Mouse (Mus musculus) left cerebral cortex, adult 11 months (tissue): ENCODE measurements around the gene Slpi.
A peak's percentile ranks its signal among the peaks of the same experiment; 100 is the strongest.

Experiments
- DNase-seq: peaks from one replicate; pipeline ENCODE4 v3.0.0; 2022; ENCODE audit warnings: low spot score

Gene Slpi

DNA sequence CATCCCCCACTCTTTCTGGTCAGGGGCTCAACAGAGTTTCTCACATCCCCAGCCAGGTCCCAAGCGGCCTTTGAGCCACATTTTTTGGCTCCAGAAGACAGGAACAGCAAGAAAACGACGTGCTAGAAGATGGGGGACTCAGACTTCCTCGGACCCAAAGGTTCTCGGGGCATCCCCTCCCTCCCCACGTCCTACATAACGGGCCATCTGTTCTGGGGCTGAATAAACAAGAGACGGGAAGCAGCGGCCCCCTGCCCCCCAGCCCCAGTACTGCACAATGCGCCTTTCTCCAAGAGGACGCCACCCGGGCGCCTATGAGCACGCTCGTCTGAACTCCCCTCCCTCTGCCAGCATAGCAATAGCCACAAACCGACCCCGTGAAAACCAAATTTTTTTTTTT is at the start of gene Slpi:
Gene Slpi, minus strand, starts transcription at position 76 of the 400 bp plus-strand sequence.
- peak; percentile 35 for DNase-seq

DNA sequence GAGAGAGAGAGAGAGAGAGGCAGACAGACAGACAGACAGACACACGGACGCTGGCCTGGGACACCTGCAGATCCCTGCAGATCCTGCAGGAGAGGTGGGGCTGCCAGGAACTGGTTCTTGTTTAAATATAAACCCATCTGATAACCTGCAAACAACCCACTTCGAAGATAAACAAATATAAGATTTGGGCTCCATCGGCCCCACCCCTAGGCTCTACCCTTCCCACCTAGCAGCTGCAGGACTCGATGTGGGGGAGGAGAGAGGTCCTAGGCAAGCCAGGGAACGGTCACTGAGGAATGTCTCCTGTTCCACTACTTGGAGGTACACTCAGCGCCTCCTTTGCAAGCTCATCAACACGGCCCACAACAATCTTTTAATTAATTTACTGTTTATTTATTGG is 49.4 kb upstream of the Slpi start:
- no peak for DNase-seq

DNA sequence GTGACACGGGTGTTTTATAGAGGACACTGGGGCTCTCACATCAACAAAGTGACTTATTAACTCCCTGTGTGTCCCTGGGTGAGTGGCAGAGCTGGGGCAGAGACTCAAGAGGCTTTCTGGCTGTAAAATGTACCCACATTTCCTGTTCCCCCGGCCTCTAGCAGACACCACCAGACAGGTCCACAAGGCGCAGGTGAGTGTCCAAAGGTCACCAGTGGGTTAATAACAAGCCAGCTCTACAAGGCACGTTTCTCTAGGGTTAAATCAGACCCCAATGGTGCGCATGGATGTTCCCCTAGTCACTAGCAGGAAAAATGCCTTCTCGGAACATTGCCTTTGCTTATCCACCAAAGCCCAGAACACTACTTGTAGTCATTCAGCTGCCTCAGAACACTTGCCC is 48.8 kb upstream of the Slpi start:
- no peak for DNase-seq

DNA sequence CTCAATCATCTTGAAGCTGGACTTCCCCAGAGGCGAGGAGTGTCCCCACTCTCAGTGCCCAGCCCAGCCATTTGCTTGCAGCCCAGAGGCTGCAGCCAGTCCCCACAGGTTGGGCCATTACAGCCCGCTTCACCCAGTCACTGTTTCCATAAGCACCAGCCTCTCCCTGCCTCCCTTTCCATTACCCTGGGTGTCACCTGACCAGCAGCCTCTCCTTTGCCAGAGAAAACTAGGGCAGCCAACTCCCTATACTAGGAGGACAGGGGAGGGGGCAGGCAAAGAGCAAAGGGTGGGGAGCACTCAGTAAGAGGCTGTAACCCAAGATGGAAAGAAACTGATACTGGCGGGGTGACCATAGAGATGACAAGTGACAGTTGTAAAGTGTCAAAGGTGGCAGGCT is 48.1 kb upstream of the Slpi start:
- no peak for DNase-seq

DNA sequence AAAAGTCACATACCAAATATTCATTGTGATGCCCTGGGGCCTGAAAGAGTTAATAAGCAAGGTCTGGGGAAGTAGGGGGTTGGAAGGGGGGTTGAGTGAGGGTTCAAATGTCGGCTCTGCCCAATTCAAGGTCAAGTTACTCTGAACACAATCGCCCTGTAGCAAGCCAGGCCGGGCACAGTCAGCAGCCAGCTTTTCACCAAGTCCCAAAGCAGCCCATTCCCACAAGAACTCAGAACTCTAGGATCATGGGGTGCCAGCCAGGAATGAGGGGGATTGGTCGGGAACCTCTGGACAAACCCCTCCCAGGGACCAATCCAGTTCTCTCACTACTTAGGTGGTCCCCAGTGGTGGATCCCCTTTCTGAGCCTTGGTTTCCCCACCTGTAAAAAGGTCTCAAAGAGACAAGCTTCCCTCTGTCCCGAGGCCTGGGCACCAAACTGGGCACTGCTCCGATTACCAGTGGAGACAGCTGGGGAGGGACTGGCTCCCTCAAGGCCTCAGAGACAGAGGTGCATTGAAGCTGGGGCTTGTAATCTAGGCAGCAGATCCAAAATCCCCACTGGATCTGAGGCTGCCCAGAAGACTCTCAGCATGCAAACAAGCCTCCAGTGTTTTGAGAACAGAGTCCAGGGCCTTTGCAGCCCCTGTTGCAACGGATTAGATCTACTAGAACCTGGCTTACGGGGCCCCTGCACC is 47.5 kb upstream of the Slpi start:
- no peak for DNase-seq

DNA sequence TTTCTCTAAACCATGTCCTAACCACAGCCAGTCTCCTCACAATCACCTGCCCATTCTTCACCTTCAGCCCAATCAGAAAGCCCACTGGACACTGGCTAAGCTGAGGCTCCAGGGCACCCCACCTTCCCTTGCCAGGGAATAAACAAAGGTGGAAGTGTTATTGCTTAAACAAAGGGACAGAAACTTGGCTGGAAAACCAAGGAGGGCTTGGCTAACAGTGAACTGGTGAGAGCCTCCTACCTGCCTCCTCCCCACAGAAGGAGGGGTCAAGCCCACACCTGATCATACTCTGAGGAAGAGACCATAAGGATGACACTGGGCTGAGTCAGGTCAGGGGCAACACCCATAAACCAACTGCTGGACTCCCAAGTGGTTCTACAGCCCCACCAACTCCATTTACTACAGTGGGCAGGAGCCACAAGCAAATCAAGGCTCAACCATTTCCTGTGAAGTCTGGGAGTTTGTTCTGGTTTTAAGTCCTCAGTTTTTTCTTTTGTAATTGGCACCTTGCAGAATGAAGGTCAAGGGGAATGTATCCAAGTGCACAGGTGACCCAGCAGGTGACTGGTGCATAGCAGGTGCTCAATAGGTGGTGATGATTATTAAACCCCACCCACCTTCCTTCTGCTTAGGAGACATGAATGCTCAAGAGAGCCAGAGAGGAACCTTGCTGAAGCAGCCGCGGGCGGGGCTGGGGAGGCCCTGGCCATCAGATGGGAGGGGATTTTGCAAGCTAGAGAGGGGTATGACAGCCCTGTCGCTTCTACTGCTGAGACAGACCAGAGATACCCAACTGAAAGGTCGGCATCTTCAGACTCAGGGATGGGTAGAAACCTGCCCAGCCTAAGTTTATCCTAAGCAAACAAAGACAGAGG is 46.6 kb upstream of the Slpi start:
- DNase-seq: no peak

DNA sequence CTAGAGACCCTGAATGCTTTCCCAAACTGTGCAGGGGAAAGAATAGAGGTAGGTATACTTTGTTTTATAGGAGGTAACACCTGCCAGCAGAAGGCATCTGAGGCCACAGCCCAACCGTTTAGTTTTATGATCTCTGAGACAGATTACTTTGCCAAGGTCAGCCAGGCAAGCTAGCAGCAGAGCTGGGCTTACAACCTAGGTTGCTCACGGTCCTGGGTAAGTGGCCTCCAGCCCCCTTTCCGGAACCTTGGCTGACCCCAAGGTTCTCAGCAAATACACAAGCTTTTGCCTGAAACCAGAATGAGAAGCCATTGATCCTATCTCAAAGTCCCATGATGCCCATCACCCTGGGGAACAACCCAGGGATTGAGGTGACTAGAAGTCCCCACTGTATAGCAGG is 45.8 kb upstream of the Slpi start:
- no peak for DNase-seq

DNA sequence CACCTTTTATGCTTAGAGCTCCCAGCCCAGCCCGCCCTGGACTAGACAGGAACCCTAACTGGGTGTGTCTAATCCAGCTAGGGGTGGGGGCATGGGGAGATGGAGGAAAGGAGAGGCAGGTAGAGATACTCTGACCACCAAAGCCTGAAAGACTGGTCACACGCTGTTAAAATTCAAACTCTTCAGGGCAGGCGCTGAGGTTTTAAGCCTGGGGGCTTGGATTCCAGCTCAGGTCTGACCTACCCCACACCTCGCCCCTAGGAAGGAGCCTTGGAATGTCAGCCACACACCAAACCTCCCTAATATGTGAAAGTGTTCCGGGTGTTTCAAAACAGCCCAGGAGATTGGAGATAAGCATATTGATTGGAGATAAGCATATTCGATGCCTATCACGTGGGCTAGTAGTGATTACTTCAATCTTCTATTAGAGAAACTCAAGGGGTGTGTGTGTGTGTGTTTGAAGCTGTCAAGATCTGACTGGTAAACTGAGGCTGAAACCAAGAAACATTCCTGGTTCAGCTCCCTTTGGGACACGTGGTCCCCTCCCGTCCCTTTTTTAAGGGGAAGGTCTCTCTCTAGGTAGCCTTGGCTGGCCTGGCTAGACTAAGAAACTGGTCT is 44.5 kb upstream of the Slpi start:
- no peak for DNase-seq

DNA sequence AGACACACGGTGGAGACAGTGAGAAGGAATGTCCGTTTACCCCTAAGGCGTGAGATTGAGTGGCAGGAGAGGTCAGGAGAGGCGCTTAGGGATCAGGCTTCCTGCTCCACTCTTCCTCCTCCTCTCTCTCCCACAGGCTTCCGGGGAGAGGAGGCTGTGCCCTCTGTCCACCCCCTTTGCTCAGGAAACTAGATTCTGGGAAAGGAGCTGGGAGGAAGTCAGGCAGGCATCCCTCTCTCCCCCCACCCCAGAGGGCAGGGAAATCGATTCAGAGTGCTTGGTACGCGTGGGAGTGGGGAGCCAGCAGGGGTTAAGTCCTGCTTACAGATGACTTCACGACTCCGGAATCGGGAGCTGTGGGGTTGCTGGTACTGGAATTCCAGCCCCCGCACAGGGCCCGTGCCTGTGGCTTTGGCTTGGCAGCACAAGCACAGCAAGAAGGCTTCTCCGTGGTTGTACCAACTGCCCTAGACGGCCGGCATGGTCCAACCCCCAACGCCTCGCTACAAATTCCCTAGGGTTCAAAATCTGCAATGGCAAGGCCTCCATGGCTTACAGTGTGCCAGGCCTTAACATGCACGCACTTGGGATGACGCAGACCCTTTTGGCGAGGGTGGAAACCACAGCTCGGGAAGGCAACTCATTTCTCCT is 43.8 kb upstream of the Slpi start:
- no peak for DNase-seq

DNA sequence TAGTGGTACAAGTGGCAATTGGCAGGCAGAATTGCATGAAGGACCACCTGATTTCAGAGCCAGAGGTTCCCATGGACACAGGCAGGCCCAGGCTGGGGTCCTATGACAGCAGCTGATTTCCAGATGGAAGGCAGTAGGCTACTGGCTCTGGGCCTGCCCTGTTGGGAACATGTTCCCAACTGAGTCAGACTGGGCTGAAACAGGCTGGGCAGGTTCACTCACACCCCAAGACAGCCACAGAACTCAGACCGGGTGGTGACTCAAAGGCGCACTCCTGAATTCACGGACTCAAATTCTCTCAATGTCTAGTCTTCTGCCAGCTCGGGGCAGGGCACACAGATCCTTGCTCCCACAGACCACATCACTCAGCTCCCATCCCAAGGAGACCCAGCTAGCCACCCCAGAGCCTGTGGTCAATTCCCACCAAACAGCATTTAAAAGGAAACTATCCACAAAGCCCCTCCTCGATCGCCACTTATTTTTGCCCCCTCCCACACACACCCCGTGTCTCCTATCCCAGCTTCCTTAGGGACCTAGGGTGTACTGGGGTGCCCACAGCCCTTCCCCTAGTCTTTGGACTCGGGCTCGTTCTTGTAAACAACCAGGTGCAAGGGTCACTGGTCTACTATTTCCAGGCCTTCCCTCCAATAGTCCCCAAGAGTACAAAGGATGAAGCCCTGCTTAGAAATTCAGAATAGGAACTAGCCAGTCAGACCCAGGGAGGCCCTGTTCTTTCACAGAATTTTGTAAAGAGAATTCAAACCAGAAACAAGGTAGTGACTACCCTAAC is 43.0 kb upstream of the Slpi start:
- no peak for DNase-seq

DNA sequence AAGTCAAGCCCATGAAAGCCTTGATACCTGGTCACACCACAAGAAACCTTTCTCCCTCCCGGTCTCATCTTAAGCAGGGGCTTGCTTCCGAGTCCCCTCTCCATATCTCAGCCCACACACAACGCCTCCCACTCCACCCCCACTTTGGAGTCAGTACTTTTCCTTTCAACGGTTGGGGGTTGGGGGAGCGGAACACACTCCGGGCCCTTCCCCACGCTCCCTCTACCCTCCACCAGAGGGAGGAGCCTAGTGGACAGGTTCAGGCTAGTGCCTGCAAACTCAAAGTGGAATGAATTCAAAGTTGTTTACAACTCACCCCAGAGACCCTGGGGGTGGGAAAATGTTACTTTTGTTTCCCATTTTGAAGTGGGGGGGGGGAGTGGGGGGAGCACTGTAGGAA is 41.8 kb upstream of the Slpi start:
- no peak for DNase-seq

DNA sequence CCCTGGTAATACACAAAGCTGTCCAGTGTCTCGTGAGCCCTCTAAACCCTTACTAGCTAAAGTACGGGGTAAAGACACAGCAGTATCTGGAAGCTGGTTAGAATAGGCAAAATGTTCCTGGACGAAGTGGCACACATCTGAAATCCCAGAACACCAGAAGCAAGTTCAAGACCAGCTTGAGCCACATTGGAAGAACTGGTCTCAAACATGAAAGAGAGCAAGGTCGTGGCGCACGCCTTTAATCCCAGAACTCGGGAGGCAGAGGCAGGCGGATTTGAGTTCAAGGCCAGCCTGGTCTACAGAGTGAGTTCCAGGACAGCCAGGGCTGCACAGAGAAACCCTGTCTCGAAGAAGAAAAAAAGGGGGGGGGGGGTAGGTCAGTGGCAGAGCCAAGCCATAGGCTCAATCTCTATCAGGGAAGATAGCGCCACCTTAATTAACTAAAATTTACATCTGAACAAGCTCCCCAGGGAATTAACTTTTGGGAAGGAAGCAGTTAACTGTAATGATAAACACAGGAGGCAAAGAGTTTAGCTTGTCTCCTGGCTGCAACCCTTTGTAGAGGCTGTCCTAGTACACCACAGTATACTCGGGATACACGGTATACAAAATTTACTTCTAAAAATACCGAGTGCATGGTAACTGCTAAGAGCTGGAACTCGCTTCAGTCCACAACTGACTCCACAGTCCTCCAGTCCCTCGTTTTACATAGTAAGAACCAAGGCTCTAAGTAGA is 41.2 kb upstream of the Slpi start:
- DNase-seq: no peak

DNA sequence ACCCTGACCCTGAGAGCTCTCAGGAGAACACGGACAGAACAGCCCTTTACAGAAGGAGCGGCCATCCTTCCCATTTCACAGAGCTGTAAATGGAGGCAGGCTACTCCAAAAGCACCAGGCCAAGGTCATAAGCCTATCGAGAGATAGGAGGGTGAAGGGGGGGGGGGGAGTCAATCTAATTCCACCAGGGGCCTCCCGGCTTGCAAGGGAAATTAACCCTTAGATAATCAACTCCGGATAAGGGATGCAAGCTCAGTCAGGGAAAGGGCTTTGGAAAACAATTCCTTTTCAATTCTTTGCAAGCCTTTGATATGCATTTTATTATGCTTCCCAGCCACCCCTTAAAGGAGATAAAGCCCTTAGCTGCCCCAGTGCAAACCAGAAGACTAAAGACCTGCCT is 39.6 kb upstream of the Slpi start:
- DNase-seq: no peak

DNA sequence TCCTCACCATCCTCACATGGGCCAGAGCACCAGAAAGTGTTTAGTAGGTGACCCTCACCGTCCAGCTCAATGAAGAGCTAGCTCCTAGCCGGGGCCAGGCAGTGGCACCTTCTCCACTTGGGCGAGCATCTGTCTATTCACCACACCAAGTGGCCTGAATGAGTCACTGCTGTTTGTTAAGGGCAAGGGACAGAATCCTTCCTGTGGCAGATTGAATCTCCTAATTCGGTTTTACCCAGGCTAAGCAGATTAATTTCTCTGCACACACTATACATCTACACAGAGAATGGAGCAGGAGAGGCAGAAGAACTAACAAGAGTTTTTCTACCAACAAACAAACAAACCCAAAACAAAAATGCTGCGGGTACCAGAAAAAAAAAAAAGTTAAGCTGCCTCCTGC is 38.1 kb upstream of the Slpi start:
- DNase-seq: no peak

DNA sequence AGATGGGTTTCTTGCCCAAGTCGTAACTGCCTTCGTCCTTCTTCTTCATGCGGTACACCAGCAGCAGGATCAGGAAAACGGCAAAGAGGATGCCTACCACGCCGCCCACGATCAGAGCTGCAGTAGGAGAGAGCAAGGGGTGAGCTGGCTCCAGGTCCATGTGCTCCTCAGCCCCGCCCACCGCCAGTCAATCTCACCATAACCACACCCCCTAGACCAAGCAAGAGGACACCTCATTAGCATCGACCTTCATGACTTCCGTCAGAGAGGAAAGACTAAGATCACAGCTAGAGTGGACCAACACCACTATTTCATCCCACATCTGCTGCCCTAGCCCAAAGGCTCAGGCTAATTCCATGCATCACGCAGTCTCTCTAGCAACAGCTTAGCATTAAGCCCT is 37.2 kb upstream of the Slpi start:
- no peak for DNase-seq

DNA sequence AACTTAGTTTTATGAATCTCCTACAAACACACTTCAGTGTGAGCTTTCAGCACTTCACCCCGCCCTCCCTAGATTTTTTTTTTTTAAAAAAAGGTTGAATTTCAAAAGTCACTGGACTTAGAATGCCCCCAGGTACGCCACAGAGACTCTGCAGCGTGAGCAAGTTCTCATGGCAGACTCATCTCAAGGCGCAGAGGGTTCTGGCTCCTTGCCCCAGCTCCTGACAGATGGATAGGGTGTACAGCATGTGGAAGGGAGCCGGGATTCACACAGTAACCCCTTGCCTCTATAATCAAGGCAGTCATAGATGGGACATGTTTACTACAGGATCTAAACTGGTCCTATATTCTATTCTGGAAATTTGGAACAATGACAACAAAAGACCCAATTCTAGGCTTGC is 36.5 kb upstream of the Slpi start:
- no peak for DNase-seq

DNA sequence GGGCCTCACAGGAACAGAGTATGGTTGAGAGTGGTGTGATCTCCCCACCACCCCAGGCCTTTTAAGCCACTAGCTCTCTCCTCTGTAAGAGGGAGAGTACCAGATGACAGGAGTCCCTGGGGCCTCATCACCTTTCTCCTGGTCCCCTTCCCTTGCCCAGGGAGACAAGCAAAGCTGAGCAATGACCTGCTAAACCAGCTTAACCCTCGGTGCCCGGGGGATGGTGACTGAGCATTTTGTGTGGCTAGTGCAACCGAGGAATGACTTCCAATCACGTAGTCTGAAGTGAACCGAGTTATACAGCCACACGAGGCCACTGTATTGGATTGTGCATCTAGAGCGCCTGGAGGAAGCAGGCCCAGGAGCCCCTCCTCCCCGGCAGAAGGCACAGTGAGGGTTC is 35.5 kb upstream of the Slpi start:
- DNase-seq: no peak

DNA sequence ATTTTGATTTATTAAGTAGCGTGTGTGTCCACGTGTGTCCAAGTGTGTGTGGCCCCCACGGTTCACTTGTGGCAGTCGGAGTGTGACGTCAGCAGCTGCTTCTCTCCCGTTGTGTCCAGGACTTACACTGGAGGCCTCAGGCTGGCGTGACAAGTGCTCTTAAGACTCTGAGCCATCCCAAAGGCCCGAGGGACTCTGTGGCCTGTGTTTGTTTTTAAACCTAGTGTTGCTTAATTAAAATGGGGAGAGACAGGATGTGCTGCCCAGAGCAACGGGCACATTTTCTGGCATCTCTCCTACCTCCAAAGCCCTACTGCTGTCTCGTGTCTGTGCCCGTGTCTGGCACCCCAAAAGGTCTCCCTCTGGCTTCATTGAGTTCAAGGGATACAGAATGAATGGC is 34.6 kb upstream of the Slpi start:
- DNase-seq: no peak

DNA sequence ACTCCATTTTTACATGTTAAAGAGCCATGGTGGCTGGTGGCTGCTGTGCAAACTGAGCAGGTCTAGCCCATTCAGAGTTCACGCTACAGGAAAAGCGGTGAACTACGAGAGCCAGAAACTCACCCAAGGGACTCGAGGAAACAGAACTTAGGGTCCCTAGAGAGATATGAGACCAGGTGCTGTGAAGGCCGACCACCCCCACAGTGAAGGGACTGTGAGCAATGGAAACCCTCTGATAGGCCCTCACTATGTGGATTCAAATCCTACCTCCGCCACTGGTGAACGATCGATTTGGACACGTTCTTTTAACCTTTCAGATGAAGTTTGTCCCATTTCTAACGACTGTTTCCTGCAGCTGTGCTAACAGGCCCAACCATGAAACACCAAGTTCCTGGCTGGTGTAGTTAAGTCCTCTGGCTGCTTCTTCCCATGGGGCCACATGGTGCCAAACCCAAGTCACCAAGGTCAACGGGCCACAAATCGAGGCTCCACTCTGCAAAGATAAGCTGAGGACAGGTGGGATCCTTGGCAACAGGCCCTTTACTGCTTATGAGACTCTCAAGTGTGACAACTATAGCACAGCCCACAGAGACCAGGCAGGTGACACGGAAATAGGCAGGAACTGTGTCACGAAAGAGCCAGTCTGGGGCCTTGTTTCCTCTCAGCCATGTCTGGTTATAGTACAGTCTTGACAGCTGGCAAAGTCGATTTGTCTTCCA is 33.9 kb upstream of the Slpi start:
- no peak for DNase-seq

DNA sequence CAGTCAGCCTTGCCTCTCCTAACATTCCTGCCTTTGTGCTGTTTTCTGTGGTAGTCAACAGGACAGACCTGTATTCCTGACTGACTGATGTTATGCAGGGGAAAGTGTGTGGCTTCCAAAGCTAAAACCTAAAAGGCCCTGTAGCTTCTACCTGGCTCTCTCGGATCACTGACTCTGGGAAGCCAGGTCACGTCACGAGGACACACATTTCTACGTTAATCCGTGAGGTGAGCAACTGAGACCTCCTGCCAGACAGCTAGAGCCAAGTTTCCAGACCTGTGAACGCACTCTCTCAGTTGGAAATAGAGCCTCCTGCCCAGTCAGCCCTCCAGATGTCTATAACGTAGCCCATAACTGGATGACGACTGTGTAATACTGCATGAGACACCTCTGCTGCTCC is 33.1 kb upstream of the Slpi start:
- no peak for DNase-seq

DNA sequence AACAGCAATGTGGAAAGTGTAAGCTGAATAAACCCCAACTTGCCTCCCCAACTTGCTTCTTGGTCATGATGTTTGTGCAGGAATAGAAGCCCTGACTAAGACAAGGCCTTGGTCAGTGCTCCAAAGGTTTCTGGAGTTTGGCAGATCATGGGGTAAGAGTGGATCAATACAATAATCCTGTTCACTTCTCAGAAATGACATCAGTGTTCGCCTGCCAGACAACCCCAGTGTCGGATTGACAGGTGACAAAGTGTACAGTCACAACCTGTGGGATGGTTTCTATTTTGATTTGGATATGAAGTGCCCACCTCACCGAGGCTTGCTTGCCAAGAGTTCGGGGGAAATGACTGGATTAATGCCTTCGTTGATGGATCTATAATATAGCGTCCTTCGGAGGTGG is 32.4 kb upstream of the Slpi start:
- DNase-seq: no peak
